Mouse (Mus musculus) embryonic stem cell, embryonic (primary cell): ENCODE results near the gene Pck2.

Experiments
- CTCF ChIA-PET, 4 experiments: fragments of 300-600 bp in 2 of 4; fragments of 350-600 bp in 2 of 4; sonication (Branson Sonifier 250); formaldehyde crosslinking; loops; one replicate each; lab custom pipeline; 2022; ENCODE audit warnings: inconsistent platforms in 2 of 4; lab: Charles Lee
- POLR2A ChIA-PET, 4 experiments: fragments of 300-600 bp in 2 of 4; fragments of 350-600 bp in 2 of 4; sonication (Branson Sonifier 250); formaldehyde crosslinking; loops; one replicate each; lab custom pipeline; 2022; ENCODE audit warnings: antibody characterized with exemption in 4 of 4, inconsistent platforms in 1 of 4; lab: Charles Lee

Pck2 gene

GRCm38 (mm10) chr14:55575711-55576110 lies 35.6 kb downstream of the Pck2 start:
- CTCF ChIA-PET = interaction anchor here in 3 of 4 experiments (0.6 to 1.6 kb wide), 10 partner anchors 10 to 574 kb away, joined by 3 to 19 read pairs (median 4); partner anchors contain the start of genes A730061H03Rik (in 1 of the 3), Dcaf11 (in 1 of the 3), Emc9 (in 1 of the 3) and Pck2 (in 1 of the 3)

GRCm38 (mm10) chr14:55576376-55576775 lies 36.3 kb downstream of the Pck2 start:
- POLR2A ChIA-PET = interaction anchor here in 3 of 4 experiments (0.7 to 8.0 kb wide), 10 partner anchors 9 to 59 kb away, joined by 4 to 92 read pairs (median 10); partner anchors contain the start of genes A730061H03Rik (in 2 of the 3), Dcaf11 (in 2 of the 3), Psme2 (in 2 of the 3) and Rnf31 (in 2 of the 3)
- CTCF ChIA-PET = interaction anchor here in 2 of 4 experiments (0.5 to 1.6 kb wide), 6 partner anchors 13 to 299 kb away, joined by 3 to 19 read pairs (median 4); partner anchors contain the start of genes A730061H03Rik (in 1 of the 2), Dcaf11 (in 1 of the 2) and Pck2 (in 1 of the 2)

More at GRCm38 (mm10) chr14:55575711-55576110, 35.6 kb downstream of the Pck2 start:
- POLR2A ChIA-PET = interaction anchor here (0.6 to 8.0 kb wide), 16 partner anchors 9 to 921 kb away, joined by 3 to 92 read pairs (median 6); partner anchors contain the start of genes A730061H03Rik (in 2 of the 4), Dcaf11 (in 2 of the 4), Psme2 (in 2 of the 4) and Rnf31 (in 2 of the 4)

GRCm38 (mm10) chr14:55577871-55578667 lies 38.0 kb downstream of the Pck2 start, which contains the start of gene Psme1:
Gene Psme1 (plus strand): TSS chr14:55578123.
- ChIA-PET POLR2A (interaction anchor here (0.6 to 8.0 kb wide), 27 partner anchors 10 to 665 kb away, joined by 3 to 92 read pairs (median 4); partner anchors contain the start of genes A730061H03Rik (in 4 of the 4), Dcaf11 (in 4 of the 4), Rec8 (in 3 of the 4) and Rnf31 (in 3 of the 4)), CTCF (interaction anchor here in 3 of 4 experiments (0.5 to 1.5 kb wide), 15 partner anchors 13 to 936 kb away, joined by 3 to 9 read pairs (median 3); partner anchors contain the start of genes Psme2 (in 3 of the 3), Rnf31 (in 3 of the 3), A730061H03Rik (in 2 of the 3) and Dcaf11 (in 1 of the 3))

GRCm38 (mm10) chr14:55578668-55579269 lies 38.7 kb downstream of the Pck2 start:
- ChIA-PET POLR2A (interaction anchor here (0.6 to 8.0 kb wide), 23 partner anchors 9 to 666 kb away, joined by 3 to 92 read pairs (median 5); partner anchors contain the start of genes A730061H03Rik (in 4 of the 4), Dcaf11 (in 4 of the 4), Rnf31 (in 3 of the 4) and Psme2 (in 2 of the 4)), CTCF (interaction anchor here in 3 of 4 experiments (0.6 to 1.5 kb wide), 15 partner anchors 12 to 937 kb away, joined by 3 to 9 read pairs (median 3); partner anchors contain the start of genes Psme2 (in 3 of the 3), Rnf31 (in 3 of the 3), A730061H03Rik (in 2 of the 3) and Dcaf11 (in 1 of the 3))

- CTCF ChIA-PET = interaction anchor here in 3 of 4 experiments (0.5 to 1.9 kb wide), 9 partner anchors 11 to 1484 kb away, joined by 3 to 5 read pairs (median 4); partner anchors contain the start of genes A730061H03Rik (in 1 of the 3), Psme2 (in 1 of the 3) and Rec8 (in 1 of the 3)
- POLR2A ChIA-PET = interaction anchor here in 3 of 4 experiments (0.6 to 8.0 kb wide), 17 partner anchors 11 to 1518 kb away, joined by 3 to 92 read pairs (median 4); partner anchors contain the start of genes A730061H03Rik (in 3 of the 3), Dcaf11 (in 3 of the 3), Psme2 (in 3 of the 3) and Rnf31 (in 3 of the 3)
Observed at GRCm38 (mm10) chr14:55579511-55580496, 39.7 kb downstream of the Pck2 start.

- ChIA-PET POLR2A (interaction anchor here in 3 of 4 experiments (0.6 to 8.0 kb wide), 11 partner anchors 10 to 1825 kb away, joined by 3 to 92 read pairs (median 4); partner anchors contain the start of genes Psme2 (in 3 of the 3), Rnf31 (in 3 of the 3), A730061H03Rik (in 2 of the 3) and Dcaf11 (in 2 of the 3)), CTCF (interaction anchor here in 3 of 4 experiments (0.8 to 1.9 kb wide), 4 partner anchors 10 to 646 kb away, joined by 3 to 6 read pairs (median 4); partner anchors contain the start of genes Psme2 (in 2 of the 3), A730061H03Rik (in 1 of the 3) and Rnf31 (in 1 of the 3))
Observed at GRCm38 (mm10) chr14:55580731-55581130, 40.7 kb downstream of the Pck2 start.

GRCm38 (mm10) chr14:55581981-55582681 lies 42.1 kb downstream of the Pck2 start:
- ChIA-PET POLR2A (interaction anchor here in 2 of 4 experiments (0.8 to 3.5 kb wide), 3 partner anchors 9 to 22 kb away, joined by 3 to 29 read pairs (median 8); partner anchors contain the start of genes A730061H03Rik (in 2 of the 2), Dcaf11 (in 1 of the 2) and Psme2 (in 1 of the 2)), CTCF (interaction anchor here in 2 of 4 experiments (0.7 to 1.9 kb wide), 3 partner anchors 9 to 85 kb away, joined by 3 to 6 read pairs (median 6); partner anchors contain the start of genes Psme2 (in 1 of the 2) and Rnf31 (in 1 of the 2))

GRCm38 (mm10) chr14:55584303-55584701 lies 44.2 kb downstream of the Pck2 start:
- ChIA-PET POLR2A (interaction anchor here (0.5 to 3.5 kb wide), 15 partner anchors 8 to 299 kb away, joined by 3 to 29 read pairs (median 4); partner anchors contain the start of genes A730061H03Rik (in 2 of the 4), Dcaf11 (in 2 of the 4), Fitm1 (in 2 of the 4) and Pck2 (in 2 of the 4)), CTCF (interaction anchor here in 3 of 4 experiments (0.6 to 1.9 kb wide), 6 partner anchors 17 to 178 kb away, joined by 3 to 6 read pairs (median 4); no protein-coding TSS in a partner anchor)

GRCm38 (mm10) chr14:55584702-55585565 lies 44.9 kb downstream of the Pck2 start, which contains the start of gene Emc9:
Gene Emc9 (minus strand): TSS chr14:55585302.
- ChIA-PET POLR2A (interaction anchor here (0.5 to 3.5 kb wide), 35 partner anchors 9 to 691 kb away, joined by 3 to 29 read pairs (median 4); partner anchors contain the start of genes A730061H03Rik (in 3 of the 4), Pck2 (in 3 of the 4), Dcaf11 (in 2 of the 4) and Fitm1 (in 2 of the 4)), CTCF (interaction anchor here in 3 of 4 experiments (0.5 to 1.6 kb wide), 11 partner anchors 10 to 411 kb away, joined by 3 to 6 read pairs (median 4); partner anchors contain the start of genes A730061H03Rik (in 1 of the 3) and Fitm1 (in 1 of the 3))

- POLR2A ChIA-PET = interaction anchor here in 3 of 4 experiments (0.6 to 3.5 kb wide), 29 partner anchors 10 to 692 kb away, joined by 3 to 29 read pairs (median 5); partner anchors contain the start of genes A730061H03Rik (in 3 of the 3), Pck2 (in 3 of the 3), Dcaf11 (in 2 of the 3) and Cbln3 (in 1 of the 3)
- CTCF ChIA-PET = interaction anchor here in 3 of 4 experiments (0.5 to 1.6 kb wide), 7 partner anchors 10 to 35 kb away, joined by 3 to 6 read pairs (median 3); partner anchors contain the start of genes A730061H03Rik (in 1 of the 3) and Fitm1 (in 1 of the 3)
Observed at GRCm38 (mm10) chr14:55585566-55585960, 45.5 kb downstream of the Pck2 start.

GRCm38 (mm10) chr14:55586149-55586548 lies 46.1 kb downstream of the Pck2 start:
- ChIA-PET CTCF (no interaction called here), POLR2A (interaction anchor here in 3 of 4 experiments (1.3 to 2.1 kb wide), 5 partner anchors 10 to 49 kb away, joined by 4 to 12 read pairs (median 7); partner anchors contain the start of genes A730061H03Rik (in 1 of the 3), Dcaf11 (in 1 of the 3), Fitm1 (in 1 of the 3) and Ipo4 (in 1 of the 3))

- POLR2A ChIA-PET = interaction anchor here in 3 of 4 experiments (1.5 to 7.7 kb wide), 6 partner anchors 12 to 83 kb away, joined by 3 to 85 read pairs (median 15); partner anchors contain the start of genes Fitm1 (in 2 of the 3), Psme1 (in 2 of the 3), Gmpr2 (in 1 of the 3) and Ipo4 (in 1 of the 3)
Observed at GRCm38 (mm10) chr14:55589271-55589670, 49.2 kb downstream of the Pck2 start.

More at GRCm38 (mm10) chr14:55589271-55589670, 49.2 kb downstream of the Pck2 start:
- CTCF ChIA-PET = no interaction called here
